Mouse (Mus musculus) ES-E14 (cell line): ENCODE measurements around the gene Mknk1. TPM values are rescaled to one million over a fixed set of nuclear protein-coding genes. Genes with fewer than 3 reads are reported as not detected.

Source experiments
- DNase-seq: peaks from one replicate; pipeline ENCODE4 v3.0.0-alpha.2; 2013; ENCODE audit warnings: low read depth, low spot score
- H3K27ac ChIP-seq: 2 replicates; pipeline ENCODE4 v1.5.1; 2012; ENCODE audit warnings: low read depth, mild to moderate bottlenecking, low read length, moderate library complexity, mixed read lengths; ENCODE audit not compliant: poor library complexity, insufficient read depth, severe bottlenecking
- H3K36me3 ChIP-seq: 2 replicates; pipeline ENCODE4 v1.6.1; 2012; ENCODE audit warnings: mild to moderate bottlenecking, low read length, moderate library complexity, mixed read lengths; ENCODE audit not compliant: control insufficient read depth, poor library complexity, insufficient read depth, severe bottlenecking
- H3K4me1 ChIP-seq, 2 experiments: fragments of 150-350 bp in 1 of 2; sonication (generic) in 1 of 2; 2 replicates each; pipeline ENCODE4 v1.6.1; 2012; ENCODE audit warnings: low read length in 2 of 2, mild to moderate bottlenecking in 1 of 2, mixed read lengths in 1 of 2; ENCODE audit not compliant: control insufficient read depth in 2 of 2, insufficient read depth in 2 of 2, poor library complexity in 1 of 2
- H3K4me3 ChIP-seq, 2 experiments: fragments of 150-350 bp in 1 of 2; sonication (generic) in 1 of 2; 2 replicates each; pipeline ENCODE4 v1.5.1; 2012; ENCODE audit warnings: low read length in 2 of 2, low read depth in 1 of 2, mild to moderate bottlenecking in 1 of 2, mixed read lengths in 1 of 2; ENCODE audit not compliant: insufficient read depth in 1 of 2, poor library complexity in 1 of 2, severe bottlenecking in 1 of 2
- H3K9ac ChIP-seq: 2 replicates; pipeline ENCODE4 v1.6.1; 2012; ENCODE audit warnings: low read depth, mild to moderate bottlenecking, low read length, mixed read lengths; ENCODE audit not compliant: poor library complexity, insufficient read depth, severe bottlenecking
- H3K9me3 ChIP-seq: fragments of 150-350 bp; sonication (generic); 2 replicates; pipeline ENCODE4 v1.6.1; 2012; ENCODE audit warnings: low read depth, mild to moderate bottlenecking, low read length; ENCODE audit not compliant: control insufficient read depth, insufficient read depth
- CHD2 ChIP-seq: IDR thresholded peaks from 2 replicates; pipeline ENCODE4 v1.6.1; 2014; ENCODE audit warnings: mild to moderate bottlenecking, low read depth, low read length, inconsistent platforms
- HCFC1 ChIP-seq: IDR thresholded peaks from 2 replicates; pipeline ENCODE4 v1.6.1; 2012; ENCODE audit warnings: low read length, inconsistent platforms, borderline replicate concordance; ENCODE audit not compliant: insufficient read depth
- MAFK ChIP-seq: IDR thresholded peaks from 2 replicates; pipeline ENCODE4 v1.6.1; 2014; ENCODE audit warnings: mild to moderate bottlenecking, low read depth, low read length, inconsistent platforms; ENCODE audit not compliant: insufficient read depth
- ZC3H11A ChIP-seq: IDR thresholded peaks from 2 replicates; pipeline ENCODE4 v1.6.1; 2012; ENCODE audit warnings: low read depth, mild to moderate bottlenecking, inconsistent platforms, low read length, borderline replicate concordance
- ZNF384 ChIP-seq: IDR thresholded peaks from 2 replicates; pipeline ENCODE4 v1.6.1; 2012; ENCODE audit warnings: low read depth, low read length, inconsistent platforms
- in situ Hi-C, 2 experiments: fragments of 600-800 bp; cut with MboI; formaldehyde crosslinking; loops; one replicate each; pipeline ENCODE4 v1.15.1; 2025; ENCODE audit warnings: low sequenced_read_pairs in 2 of 2, inconsistent platforms in 1 of 2; ENCODE audit not compliant: unreplicated experiment in 2 of 2
- total RNA-seq: library from RNA; depleted of rRNA; stranded (reverse); fragments of 300-350 nt; gene quantifications from 2 replicates; pipeline ENCODE4 v1.2.3, GENCODE M21; 2012; rRNA removed

Gene Mknk1
- total RNA-seq = 18.5 and 24.0 TPM in 2 replicates

DNA sequence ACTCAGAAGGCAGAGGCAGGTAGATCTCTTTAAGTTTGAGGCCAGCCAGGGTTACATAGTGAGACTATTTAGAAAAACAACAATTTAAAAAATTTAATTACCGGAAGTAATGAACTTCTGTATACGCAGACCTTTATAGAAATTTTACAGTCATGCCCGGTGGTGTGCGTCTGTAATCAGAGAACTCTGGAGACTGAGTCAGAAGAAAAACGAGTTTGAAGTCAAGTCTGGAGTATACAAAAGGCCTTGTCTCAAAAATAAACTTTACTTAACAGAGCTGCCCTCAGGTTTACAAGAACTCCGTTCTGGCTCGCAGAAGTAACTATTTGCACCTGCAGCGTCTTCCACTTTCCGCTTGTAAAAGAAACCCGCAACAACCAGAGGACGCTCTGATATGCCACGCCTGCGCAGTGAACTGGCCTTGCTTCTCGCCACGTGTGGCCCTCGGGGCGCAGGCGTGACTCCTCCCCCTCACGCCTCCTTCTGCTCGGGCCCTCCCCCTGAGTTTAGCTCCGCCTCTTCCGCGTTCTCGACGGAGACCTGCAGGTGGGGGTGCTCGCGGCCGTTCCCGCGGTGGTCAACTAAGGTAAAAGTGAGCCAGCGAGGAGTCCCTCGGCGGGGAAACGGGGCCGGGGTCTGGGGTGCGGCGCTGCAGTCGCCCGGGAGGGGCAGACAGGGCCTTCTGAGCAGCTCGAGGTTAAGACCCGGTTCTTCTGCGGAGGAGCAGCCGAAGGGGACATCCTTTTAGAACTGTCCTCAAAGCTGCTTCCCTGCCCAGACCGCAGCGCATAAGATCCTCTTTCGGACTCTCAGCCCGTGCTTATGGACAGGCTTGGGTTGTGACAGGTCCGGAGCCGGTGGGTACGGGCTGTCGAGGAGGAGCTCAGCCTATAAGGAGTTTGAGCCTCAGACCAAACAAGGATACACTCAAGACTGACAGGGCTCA, at the start of gene Mknk1:
Mknk1 (plus strand) TSS at position 503 of the 946 bp plus-strand sequence.
- H3K27ac ChIP-seq = no peak within 1 kb of the TSS
- peak within 1 kb of the TSS; percentile 67 to 80 for H3K4me3 ChIP-seq
- in situ Hi-C loops = no loop called here
- no peaks in the 10 kb centered on the region for H3K36me3 ChIP-seq
- H3K9ac ChIP-seq = peak within 1 kb of the TSS; percentile 59
- TF ChIP-seq ZC3H11A (no peak), CHD2 (no peak), HCFC1 (no peak; the same call in 1 of the 2 replicates), ZNF384 (no peak), MAFK (no peak)
- DNase-seq = peak; percentile 89
- no peaks in the 10 kb centered on the region for H3K9me3 ChIP-seq
- no peaks in the 10 kb centered on the region for H3K4me1 ChIP-seq

DNA sequence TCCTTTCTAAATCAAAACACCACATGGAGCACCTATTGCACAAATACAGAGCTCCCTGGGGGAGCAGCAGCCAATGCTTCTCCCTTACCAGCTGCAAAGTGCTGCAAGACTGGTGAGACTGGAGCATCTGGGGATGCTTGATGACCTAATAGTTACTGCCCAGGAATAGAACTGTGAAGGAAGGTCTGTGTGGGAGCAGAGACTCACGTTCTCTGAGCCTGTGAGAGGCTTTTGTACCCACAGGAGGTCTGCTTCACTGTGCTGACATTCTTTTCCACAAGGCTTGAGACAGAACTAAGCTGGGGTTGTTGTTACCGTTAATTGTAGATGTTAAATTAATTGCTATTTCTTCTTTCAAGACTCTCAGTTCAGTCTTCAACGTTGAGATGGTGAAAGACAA, 48.1 kb upstream of the Mknk1 start:
- Histone ChIP-seq H3K4me3 (no peak overlapping the region), H3K9me3 (no peaks in the 10 kb centered on the region), H3K27ac (no peak overlapping the region), H3K4me1 (peaks cover 0 to 2% of the 10 kb centered on the region in 2 experiments; a peak in 1 of 4 replicates), H3K9ac (no peak overlapping the region), H3K36me3 (peaks cover 5% of the 10 kb centered on the region)
- no peak for DNase-seq
- TF ChIP-seq ZNF384 (no peak), MAFK (no peak), ZC3H11A (no peak)
- in situ Hi-C loops = no loop called here

DNA sequence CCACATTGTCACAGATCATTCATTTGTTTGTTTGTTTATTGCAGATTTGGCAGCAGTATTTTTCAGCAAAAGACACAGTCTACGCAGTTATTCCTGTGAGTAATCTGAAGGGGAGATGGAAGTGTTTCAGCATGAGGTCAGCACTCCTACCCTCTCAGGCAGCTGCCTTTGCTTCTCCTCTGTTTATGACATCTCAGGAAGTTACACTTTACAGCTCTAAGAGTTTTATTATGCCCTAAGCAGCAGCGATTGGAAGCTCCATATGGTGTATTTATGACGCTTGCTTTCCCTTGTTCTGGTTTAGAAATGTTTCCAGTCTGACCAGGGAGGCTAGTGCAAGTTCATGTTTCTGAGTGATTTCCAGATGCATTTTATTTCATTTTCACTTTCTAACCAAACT, 43.6 kb upstream of the Mknk1 start:
- H3K9ac ChIP-seq = no peak overlapping the region
- H3K9me3 ChIP-seq = no peaks in the 10 kb centered on the region
- no peak overlapping the region for H3K27ac ChIP-seq
- no peak for TF ChIP-seq MAFK
- TF ChIP-seq HCFC1 = no peak
- no peak for TF ChIP-seq ZC3H11A
- no peak for TF ChIP-seq CHD2
- no peak for TF ChIP-seq ZNF384
- in situ Hi-C loops = no loop called here
- no peaks in the 10 kb centered on the region for H3K4me1 ChIP-seq
- H3K36me3 ChIP-seq = peaks cover 9% of the 10 kb centered on the region
- H3K4me3 ChIP-seq = no peak overlapping the region
- no peak for DNase-seq

DNA sequence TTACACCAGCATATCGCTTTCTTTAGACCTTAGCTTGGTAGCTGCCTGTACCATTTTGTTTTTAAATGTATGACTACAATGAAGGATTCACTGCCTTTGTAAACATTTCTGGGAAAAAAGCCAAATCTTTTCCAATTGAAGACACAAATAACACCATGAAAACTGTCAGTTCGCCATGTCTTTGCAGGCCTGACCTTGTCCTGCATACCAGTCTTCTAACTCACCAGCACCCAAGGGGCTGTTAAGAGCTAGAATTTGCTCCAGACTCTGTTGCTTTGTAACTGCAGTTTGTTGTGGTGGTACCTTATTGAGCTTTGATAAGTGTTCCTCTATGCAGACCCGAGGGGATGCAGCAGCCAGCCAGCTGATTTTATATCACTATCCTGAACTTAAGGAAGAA, 39.0 kb upstream of the Mknk1 start:
- Histone ChIP-seq H3K27ac (no peak overlapping the region), H3K36me3 (peaks cover 6% of the 10 kb centered on the region), H3K4me3 (no peak overlapping the region), H3K9ac (no peak overlapping the region), H3K4me1 (no peaks in the 10 kb centered on the region), H3K9me3 (no peaks in the 10 kb centered on the region)
- no peak for TF ChIP-seq MAFK
- TF ChIP-seq HCFC1 = no peak
- no peak for TF ChIP-seq ZC3H11A
- no peak for TF ChIP-seq ZNF384
- TF ChIP-seq CHD2 = no peak
- DNase-seq = no peak
- in situ Hi-C loops = no loop called here

DNA sequence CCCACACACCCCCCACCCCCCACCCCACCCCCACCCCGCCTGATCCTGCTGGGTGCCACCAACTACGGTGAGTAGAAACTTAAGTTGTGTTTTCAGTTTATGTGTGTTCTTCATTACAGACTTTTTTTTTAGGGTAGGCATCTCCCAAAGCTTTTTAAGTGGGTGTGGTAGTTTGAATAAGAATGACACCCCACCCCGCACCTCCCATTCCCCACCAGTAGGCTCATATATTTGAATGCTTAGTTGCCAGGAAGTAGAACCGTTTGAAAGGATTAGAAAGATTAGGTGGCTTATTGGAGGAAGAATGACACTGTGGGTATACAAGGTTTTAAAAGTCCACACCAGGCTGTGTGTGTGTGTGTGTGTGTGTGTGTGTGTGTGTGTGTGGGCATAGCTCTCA, 26.7 kb upstream of the Mknk1 start:
- H3K27ac ChIP-seq = no peak overlapping the region
- no peak overlapping the region for H3K9ac ChIP-seq
- H3K4me3 ChIP-seq = no peak overlapping the region
- TF ChIP-seq CHD2 = no peak
- no peak for TF ChIP-seq ZNF384
- no peak for DNase-seq
- H3K4me1 ChIP-seq = peaks cover 2 to 7% of the 10 kb centered on the region in 2 experiments; a peak in 2 of 4 replicates
- H3K36me3 ChIP-seq = peaks cover 3% of the 10 kb centered on the region; the same call in 1 of the 2 replicates
- H3K9me3 ChIP-seq = no peaks in the 10 kb centered on the region
- in situ Hi-C loops = no loop called here
